Mouse (Mus musculus) c-Kit-negative CD71-positive TER-119-positive erythroid progenitor cells, embryonic 14.5 days (primary cell): ENCODE data around the gene Adra2b.
A peak's percentile ranks its signal among the peaks of the same experiment; 100 is the strongest.

Experiments
- DNase-seq: peaks from one replicate; pipeline ENCODE4 v3.0.0-alpha.2; 2013; ENCODE audit warnings: low read depth, low spot score

Gene Adra2b

DNA sequence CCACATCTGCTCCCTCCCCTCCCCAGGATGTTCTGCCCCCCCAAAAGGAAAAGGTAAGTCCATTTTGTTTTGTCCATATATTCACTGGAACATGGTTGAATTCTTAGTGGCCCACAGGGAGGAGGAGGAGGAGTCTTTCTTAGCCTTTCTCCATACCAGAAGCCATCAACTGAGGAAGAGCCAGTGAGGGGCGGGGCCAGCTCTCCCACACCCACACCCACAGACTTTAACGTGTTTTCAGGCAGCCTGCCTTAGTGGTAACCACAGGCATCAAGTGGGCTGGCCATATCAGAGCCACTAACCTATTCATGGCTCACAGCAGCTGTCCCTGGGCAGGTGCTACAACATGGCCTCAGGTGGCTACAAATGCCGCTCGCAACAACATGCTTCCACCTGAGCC, 24.2 kb upstream of the Adra2b start:
- no peak for DNase-seq

DNA sequence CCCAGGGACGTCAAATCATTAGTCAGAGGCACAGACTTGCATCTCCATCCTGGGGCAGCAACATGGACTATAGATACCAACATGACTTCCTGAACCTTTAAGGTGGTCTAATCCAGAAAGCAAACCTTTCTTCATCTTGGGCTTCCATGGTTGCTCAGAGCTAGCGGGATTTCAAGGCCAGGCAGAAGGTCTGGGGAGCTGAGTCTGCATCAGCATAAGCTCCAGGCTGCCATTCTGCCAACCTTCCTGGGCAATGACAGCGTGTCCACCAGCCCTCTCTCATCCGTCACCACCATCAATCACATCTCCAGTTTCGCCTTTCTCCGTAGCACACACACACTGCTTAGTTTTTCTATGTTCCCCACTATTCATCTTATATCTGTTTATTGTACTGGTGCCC, 23.7 kb upstream of the Adra2b start:
- no peak for DNase-seq

DNA sequence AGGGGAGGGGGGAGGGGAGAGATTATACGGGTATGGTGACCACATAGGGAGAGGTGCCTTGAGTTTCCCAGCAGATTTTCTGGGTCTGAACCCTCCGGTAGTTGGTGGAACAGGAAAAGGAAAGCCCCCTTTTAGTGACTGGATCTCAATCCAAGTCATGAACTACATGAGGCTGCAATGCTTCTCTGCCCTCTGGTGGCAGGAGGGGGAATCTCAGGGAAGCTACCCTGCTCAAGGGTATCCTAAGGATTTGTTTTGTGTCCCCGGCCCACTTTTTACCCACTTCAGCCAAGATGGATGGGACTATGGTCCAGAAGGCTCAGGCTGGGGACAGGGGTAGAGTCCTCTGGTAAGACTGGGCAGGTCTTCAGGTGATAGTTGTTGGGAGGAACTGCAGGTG, 21.8 kb upstream of the Adra2b start:
- DNase-seq, result no peak

DNA sequence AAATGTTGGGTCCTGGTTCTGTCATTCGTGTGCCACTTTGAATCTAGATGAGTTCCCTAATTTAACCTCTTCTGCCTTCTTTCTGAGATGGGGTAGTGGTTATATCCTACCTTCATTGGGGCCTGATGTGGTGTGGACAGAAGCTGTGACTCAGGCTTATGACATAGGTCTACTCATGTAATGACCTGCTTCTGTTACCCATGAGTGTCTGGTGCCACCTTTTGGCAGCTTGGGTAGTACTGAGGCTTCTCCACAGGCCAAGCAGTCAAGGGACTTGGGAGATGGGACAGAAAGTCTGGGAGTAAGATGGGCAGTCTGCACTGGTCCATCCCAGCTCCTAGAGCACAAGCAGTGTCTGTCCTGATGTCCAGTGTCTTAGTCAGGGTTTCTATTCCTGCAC, 16.7 kb upstream of the Adra2b start:
- no peak for DNase-seq

DNA sequence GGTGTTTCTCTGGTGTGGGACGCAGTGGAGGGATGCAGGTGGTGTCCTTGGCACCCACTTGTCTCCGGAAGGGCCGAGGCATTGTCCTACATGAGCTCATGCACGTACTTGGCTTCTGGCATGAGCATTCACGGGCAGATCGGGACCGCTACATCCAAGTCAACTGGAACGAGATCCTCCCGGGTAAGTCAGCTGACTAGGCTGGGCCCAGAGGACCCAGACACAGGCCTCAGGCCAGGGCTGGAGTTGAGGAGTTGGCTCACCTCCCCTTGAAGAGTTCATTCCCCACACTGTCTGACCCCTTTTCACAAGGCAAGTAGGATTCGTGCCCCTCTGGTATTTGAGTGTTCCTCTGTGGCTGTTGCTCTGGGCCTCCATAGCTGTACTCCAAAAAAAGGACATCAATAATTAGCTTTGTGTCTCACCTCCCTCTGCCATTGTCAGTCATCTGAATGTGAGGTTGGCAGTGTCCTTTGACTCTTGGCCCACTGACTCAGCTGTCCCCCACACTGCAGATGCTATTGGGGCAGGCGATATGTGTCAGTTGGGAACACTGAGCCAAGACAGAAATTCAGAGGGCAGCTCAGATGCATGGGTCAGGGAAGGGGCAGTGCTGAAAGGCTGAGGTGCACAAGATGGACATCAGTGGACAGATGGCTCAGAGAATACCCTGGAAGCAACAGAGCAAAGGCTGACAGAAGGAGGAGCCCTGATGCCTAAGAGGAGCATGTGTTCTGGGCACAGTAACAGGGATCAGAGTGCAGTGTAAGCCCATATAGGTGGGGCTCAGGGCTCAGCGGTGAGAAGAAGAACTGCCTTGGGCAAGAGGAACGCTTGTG, 15.6 kb upstream of the Adra2b start:
- DNase-seq, result no peak

DNA sequence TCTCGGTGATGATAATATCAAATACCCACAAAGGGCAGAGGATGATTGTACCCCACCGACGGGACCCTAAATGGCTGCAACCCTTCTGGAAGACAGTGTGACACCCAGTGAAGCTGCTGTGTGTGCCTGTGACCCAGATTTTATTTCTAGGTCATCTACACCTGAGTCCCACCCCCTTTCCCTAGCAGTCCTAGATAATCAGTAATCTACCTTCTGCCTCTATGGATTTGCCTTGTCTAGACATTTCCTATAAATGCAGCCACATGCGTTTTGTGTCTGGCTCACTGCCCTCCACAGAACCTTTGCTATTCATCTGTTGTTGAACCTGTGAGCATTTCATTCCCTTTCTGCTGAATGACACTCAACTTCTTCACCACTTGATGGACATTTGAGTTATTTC, 9.1 kb upstream of the Adra2b start:
- DNase-seq, result no peak

- DNase-seq, result no peak
These were observed 259 bp downstream of the Adra2b start for GRCm38 (mm10) chr2:127363282-127363652.

DNA sequence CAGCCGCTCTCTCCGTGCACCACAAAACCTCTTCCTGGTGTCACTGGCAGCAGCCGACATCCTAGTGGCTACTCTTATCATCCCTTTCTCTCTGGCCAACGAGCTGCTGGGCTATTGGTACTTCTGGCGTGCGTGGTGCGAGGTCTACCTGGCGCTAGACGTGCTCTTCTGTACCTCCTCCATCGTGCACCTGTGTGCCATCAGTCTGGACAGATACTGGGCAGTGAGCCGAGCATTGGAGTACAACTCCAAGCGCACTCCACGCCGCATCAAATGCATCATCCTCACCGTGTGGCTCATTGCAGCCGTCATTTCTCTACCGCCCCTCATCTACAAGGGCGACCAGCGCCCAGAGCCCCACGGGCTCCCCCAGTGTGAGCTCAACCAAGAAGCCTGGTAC, 688 bp downstream of the Adra2b start:
- DNase-seq, result no peak

GRCm38 (mm10) chr2:127364452-127364851, 1.4 kb downstream of the Adra2b start:
- no peak for DNase-seq

- no peak for DNase-seq
These were observed 4.3 kb downstream of the Adra2b start for GRCm38 (mm10) chr2:127367126-127367820.

DNA sequence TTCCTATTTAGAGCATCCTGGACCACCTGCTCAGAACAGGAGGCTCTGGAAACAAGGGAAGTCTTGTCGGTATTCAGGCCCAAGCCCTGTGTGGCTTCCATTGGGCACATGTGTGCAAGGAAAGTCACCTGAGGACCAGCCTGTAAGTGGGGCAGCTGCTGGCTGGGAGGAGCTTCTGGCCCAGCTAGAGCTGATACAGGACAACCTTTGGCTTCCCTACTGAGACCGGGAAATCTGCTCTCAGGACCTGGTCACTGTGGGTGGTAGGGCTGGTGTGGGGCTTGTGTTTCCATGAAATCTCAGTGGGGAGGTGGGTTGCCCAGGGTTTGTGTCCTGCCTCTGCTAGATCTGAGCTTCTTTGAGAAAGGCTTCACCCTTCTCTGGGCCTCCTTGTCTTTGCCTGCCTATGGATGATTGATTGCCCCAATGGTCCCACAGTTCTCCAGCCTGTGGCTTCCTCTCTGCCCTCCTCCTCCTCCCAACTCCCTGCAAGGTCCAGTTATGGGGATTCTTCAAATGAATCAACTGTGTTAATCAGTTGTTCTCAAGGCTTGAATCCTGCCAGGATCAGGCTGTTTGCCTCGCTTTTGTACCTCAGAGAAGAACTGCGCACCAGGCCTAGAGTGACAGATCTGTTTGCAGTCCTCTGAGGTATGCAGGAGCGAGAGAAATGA, 6.8 kb downstream of the Adra2b start:
- no peak for DNase-seq

DNA sequence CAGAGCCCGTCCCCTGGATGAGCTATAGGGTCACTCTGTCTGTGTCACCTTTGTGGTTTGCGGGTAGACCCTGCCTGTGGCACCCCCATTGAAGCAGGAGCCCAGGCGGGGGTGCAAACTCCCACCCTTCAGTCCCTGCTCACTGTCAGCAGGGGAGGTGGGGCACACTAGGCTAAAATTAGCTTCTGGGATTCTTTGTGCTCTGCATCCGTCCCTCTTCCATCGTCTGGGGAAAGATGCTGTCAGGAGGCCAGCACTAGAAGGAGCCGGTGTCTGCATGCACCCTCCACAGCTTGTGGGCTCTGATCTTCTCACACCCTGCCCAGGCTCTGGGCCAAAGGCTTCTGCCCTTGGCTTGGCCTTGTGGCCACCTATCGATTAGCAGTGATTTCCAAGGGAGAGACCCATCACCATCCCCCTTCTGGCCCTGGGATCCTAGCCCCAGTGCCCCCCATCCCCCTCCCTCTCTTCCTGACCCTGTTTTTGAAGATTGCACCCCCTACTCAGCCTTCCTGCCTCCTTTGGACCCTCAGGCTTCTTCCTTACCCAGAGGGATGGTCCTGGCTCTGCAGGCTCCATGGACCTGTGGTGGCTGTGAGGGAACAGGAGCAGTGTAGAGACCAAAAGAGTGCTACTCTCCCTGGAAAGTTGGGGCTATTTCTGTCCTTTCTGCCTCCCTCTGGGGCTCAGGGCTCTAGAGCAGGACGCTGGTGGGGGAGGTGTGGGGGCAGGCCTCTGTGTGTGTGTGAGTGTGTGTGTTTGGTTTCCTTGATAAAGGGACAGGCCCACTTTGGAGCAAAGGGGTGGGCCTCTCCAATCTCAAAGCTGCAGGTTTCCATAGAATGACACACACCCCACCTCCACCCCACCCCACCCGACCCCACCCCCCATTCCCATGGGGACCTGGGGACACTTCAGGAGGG, 7.8 kb downstream of the Adra2b start:
- no peak for DNase-seq

GRCm38 (mm10) chr2:127371484-127371861, 8.5 kb downstream of the Adra2b start:
- DNase-seq, result peak; percentile 70

DNA sequence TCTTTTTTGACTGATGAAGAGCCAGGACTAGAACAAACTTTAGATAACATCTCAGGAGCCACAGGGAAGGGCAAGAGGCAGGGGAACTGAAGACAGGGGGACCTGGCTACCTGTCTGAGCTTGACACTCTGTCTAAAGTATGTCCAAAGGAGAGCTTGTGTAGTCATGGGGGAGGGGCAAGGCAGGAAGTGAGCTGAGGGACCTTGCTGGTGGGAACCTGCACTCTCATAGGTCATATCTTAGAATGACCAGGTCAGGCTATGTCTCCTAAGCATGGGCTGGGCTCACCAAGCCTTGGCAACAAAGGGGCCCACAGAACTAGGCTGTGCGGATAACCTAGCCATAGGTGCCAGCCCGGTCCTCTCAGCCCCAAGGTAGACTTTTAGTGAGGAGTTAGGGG, 9.1 kb downstream of the Adra2b start:
- no peak for DNase-seq

DNA sequence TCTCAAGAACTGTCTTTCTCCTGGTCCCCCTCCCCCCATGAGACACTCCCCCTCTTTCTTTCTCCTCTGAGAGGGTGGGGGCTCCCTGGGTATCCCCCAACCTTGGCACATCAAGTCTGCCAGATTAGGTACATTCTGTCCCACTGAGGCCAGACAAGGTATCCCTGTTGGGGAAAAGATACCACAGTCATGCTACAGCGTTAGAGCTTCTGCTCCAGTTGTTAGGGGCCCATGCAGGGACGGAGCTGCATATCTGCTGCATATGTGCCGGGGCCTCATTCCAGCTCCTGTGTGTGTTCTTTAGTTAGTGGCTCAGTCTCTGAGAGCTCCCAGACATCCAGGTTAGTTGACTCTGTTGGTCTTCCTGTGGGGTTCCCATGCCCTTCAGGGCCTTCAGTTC, 11.1 kb downstream of the Adra2b start:
- DNase-seq, result no peak

GRCm38 (mm10) chr2:127375087-127375486, 12.1 kb downstream of the Adra2b start:
- DNase-seq, result no peak

DNA sequence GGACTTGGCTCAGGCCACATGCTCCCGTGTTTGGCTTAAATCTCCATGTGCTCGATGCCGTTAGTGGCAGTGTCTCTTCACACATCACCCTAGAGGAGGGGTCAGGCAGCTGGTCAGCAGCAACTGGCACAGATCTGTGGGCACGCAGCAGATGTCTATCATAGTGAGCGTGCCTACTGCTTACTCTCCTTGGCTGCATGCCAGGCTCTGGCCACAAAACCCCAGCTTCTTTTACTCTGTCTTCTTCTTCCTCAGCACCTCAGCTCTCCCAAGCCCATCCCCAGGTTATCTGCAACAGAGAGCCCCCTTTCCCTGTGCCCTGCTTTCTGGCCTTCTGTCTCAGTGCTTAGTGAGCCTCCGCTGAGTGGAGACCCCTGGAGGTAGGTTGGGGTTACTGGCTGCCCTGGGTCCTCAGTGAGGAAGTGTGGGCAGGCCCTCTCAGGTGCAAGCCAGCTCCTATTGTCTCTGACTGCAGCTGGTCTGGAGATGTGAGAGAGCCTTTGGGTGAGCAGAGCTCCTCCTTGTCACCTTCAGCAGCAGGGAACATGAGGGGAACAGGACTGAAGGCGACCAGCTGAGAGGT, 12.8 kb downstream of the Adra2b start:
- DNase-seq, result no peak

GRCm38 (mm10) chr2:127376423-127377051, 13.5 kb downstream of the Adra2b start:
- no peak for DNase-seq

DNA sequence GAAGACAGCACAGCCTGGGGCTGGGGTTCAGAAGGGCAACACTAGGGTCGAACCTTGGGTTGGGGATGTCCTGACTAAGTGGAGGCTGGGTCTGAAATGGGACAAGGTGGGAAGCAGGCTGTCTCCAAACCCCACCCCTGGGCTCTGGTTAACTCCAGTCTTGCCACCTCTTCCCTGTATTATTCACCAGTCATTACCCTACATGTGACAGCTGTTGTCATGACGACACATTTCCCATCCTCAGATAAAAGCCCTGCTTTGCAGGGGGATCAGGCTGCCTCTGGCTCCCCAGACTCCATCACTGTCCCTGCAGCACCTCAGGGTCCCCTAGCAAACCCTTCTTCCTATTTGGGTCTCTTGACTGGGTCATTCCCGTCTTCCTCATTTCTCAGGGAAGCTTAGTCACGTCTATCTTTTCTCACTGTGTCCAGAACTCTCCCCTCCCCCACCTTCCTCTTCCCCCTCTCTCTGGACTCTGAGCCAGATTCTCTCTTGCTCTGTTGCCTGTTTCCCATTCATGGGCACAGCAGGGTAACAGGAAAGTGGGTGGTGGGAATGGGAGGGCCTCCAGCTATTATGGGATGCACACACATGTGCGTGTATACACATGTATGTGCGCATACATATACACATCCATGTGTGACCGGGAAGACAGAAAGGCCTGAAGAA, 15.1 kb downstream of the Adra2b start:
- DNase-seq, result no peak

GRCm38 (mm10) chr2:127378611-127378990, 15.6 kb downstream of the Adra2b start:
- no peak for DNase-seq
